Comparison of ENCODE assay signal across 8 mouse cellular contexts in the genomic region with DNA sequence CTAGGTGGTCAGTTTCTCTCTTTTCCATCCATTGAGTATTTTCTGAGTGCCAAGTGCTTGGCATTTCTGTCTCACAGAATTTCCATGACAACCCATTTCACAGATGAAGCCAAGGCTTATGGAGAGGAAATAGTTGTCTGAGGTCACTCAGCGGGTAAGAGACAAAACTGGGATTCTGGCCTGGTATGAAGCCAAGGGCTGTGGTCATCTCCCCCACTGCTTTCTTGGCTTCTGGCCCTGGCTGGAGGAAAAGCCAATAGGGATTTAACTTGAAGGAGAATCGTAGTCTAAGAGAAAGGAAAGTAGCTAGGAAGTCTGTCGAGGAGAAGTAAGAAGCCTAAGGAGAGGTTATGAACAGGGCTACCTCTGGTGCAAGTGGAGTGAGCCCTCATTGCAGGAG.
A peak's percentile ranks its signal among the peaks of the same experiment; 100 is the strongest.
DNase-seq lines count a peak whose midpoint lies in the region; ATAC-seq and TF ChIP-seq lines count a peak whose summit lies in the region.

No protein-coding gene starts in this region.

- peak overlapping the region; percentile 10; the same call in 1 of the 2 replicates for H3K27ac ChIP-seq in forebrain, embryonic 13.5 days
- no peak overlapping the region for H3K27ac ChIP-seq in forebrain, embryonic 10.5 days
- H3K27ac ChIP-seq in kidney, adult 2 months (ENCODE audit: insufficient read depth, low read depth, low read length) = peak overlapping the region; percentile 35; the same call in 1 of the 2 replicates

- no peak for TF ChIP-seq POLR2A in kidney, adult 2 months (IDR thresholded peaks at IDR 0.05; ENCODE audit: low read depth, low read length)

- no peak overlapping the region for H3K4me2 ChIP-seq in forebrain, embryonic 13.5 days

- POLR2A ChIA-PET in Patski (lab: Charles Lee) = no interaction called here

- in situ Hi-C loops in Patski (cut with MboI; ENCODE audit: low pct_unique_long_range_greater_than_20kb) = no loop called here

- CTCF ChIA-PET in Patski (lab: Charles Lee) = interaction anchor here (1.0 kb wide), 1 partner anchor 8 kb away, joined by 3 read pairs; no protein-coding TSS in a partner anchor

- no peak for ATAC-seq in forebrain, embryonic 13.5 days
- ATAC-seq in Patski = peak; percentile 78
- no peak for ATAC-seq in CD4-positive, CD25-positive, alpha-beta regulatory T cell, adult 4 months

- no peak for TF ChIP-seq CTCF in Patski (IDR thresholded peaks at IDR 0.05)
- TF ChIP-seq CTCF in kidney, adult 2 months (conservative IDR thresholded peaks at IDR 0.05; ENCODE audit: insufficient read depth, insufficient read length, low read depth, low read length) = no peak

- H3K36me3 ChIP-seq in forebrain, embryonic 13.5 days (ENCODE audit: poor library complexity, severe bottlenecking) = no peaks in the 10 kb centered on the region
- H3K36me3 ChIP-seq in forebrain, embryonic 10.5 days (replicated peaks) = no peaks in the 10 kb centered on the region
- no peaks in the 10 kb centered on the region for H3K36me3 ChIP-seq in kidney, adult 2 months (ENCODE audit: control insufficient read depth, insufficient read depth, low read length)

- peaks cover 20% of the 10 kb centered on the region; the same call in 1 of the 2 replicates for H3K4me1 ChIP-seq in forebrain, embryonic 13.5 days
- peaks cover 6% of the 10 kb centered on the region; the same call in 1 of the 2 replicates for H3K4me1 ChIP-seq in forebrain, embryonic 10.5 days
- peaks cover 8% of the 10 kb centered on the region; the same call in 1 of the 2 replicates for H3K4me1 ChIP-seq in kidney, adult 2 months (ENCODE audit: control insufficient read depth, insufficient read depth, low read length)

- 83% methylated on average over 3 of the region's 3 CpGs for WGBS in forebrain, embryonic 13.5 days
- WGBS in forebrain, embryonic 10.5 days = 95% methylated on average over 3 of the region's 3 CpGs
- 46% methylated on average over 3 of the region's 3 CpGs for WGBS in kidney, adult 2 months

- intact Hi-C loops in gastrocnemius, postnatal 14 days (cut with DNase I; ENCODE audit: low total_unique reads) = no loop called here

- DNase-seq in forebrain, embryonic 10.5 days (ENCODE audit: extremely low spot score, low spot score) = no peak
- peak; percentile 83 for DNase-seq in Patski (ENCODE audit: low read depth, low spot score)
- peak; percentile 74 for DNase-seq in gastrocnemius, postnatal 14 days
- DNase-seq in kidney, adult 2 months = peak; percentile 80
- DNase-seq in ovary, postnatal 10 days (ENCODE audit: low spot score) = peak; percentile 47
- no peak for DNase-seq in spleen, adult 18-20 months

- no peak overlapping the region for H3K4me3 ChIP-seq in forebrain, embryonic 13.5 days
- H3K4me3 ChIP-seq in forebrain, embryonic 10.5 days = no peak overlapping the region
- H3K4me3 ChIP-seq in kidney, adult 2 months (ENCODE audit: insufficient read depth, low read depth, low read length) = no peak overlapping the region

- no peak overlapping the region for H3K9ac ChIP-seq in forebrain, embryonic 13.5 days

- no peaks in the 10 kb centered on the region for H3K27me3 ChIP-seq in forebrain, embryonic 13.5 days
- H3K27me3 ChIP-seq in forebrain, embryonic 10.5 days (ENCODE audit: poor library complexity, severe bottlenecking) = no peaks in the 10 kb centered on the region
- no peaks in the 10 kb centered on the region for H3K27me3 ChIP-seq in Patski
- no peaks in the 10 kb centered on the region for H3K27me3 ChIP-seq in kidney, adult 2 months (replicated peaks; ENCODE audit: control insufficient read depth, insufficient read depth, low read length)

- no peaks in the 10 kb centered on the region for H3K9me3 ChIP-seq in forebrain, embryonic 13.5 days (replicated peaks)
- H3K9me3 ChIP-seq in forebrain, embryonic 10.5 days = no peaks in the 10 kb centered on the region

Comparison
In these comparisons a context has a peak if more than half of its experiments do, and no peak if none do; other contexts are left out.
1. DNase-seq: peak in Patski (single experiment), gastrocnemius, postnatal 14 days (single experiment), kidney, adult 2 months (single experiment) and ovary, postnatal 10 days (single experiment); none in forebrain, embryonic 10.5 days (single experiment) and spleen, adult 18-20 months (0 of 2).